Mouse (Mus musculus) lung, embryonic 14.5 days (tissue): ENCODE results near the gene Glipr1l3. TPM values are rescaled to one million over a fixed set of nuclear protein-coding genes. Genes with fewer than 3 reads are reported as not detected.
A peak's percentile ranks its signal among the peaks of the same experiment; 100 is the strongest.
"Not testable (repeated sequence)": the region's sequence is repeated elsewhere in the genome, so short reads cannot be mapped to it uniquely, and the experiment has no call there.

Experiments
- ATAC-seq: fragments of 200-750 bp; cut with Nextera tagmentation; 2 replicates; pipeline ENCODE4 v1.8.0; 2017; ENCODE audit warnings: mild to moderate bottlenecking, moderate TSS enrichment, moderate library complexity; ENCODE audit not compliant: insufficient read depth
- DNase-seq: peaks from one replicate; pipeline ENCODE4 v3.0.0-alpha.2; 2015
- H3K27ac ChIP-seq: fragments of 300-500 bp; sonication (generic); 2 replicates; pipeline ENCODE4 v1.5.1; 2014; ENCODE audit warnings: low read depth, mild to moderate bottlenecking, moderate library complexity
- H3K27me3 ChIP-seq: fragments of 300-500 bp; sonication (generic); 2 replicates; pipeline ENCODE4 v1.6.1; 2014; ENCODE audit warnings: low read length, control low read depth; ENCODE audit not compliant: insufficient read depth
- H3K36me3 ChIP-seq: fragments of 300-500 bp; sonication (generic); 2 replicates; pipeline ENCODE4 v1.6.1; 2014; ENCODE audit warnings: control low read depth; ENCODE audit not compliant: insufficient read depth
- H3K4me1 ChIP-seq: fragments of 300-500 bp; sonication (generic); 2 replicates; pipeline ENCODE4 v1.6.1; 2014; ENCODE audit warnings: antibody characterized with exemption, control low read depth; ENCODE audit not compliant: insufficient read depth
- H3K4me2 ChIP-seq: fragments of 300-500 bp; sonication (generic); 2 replicates; pipeline ENCODE4 v1.6.1; 2014; ENCODE audit warnings: mild to moderate bottlenecking
- H3K4me3 ChIP-seq: fragments of 300-500 bp; sonication (generic); 2 replicates; pipeline ENCODE4 v1.5.1; 2014; ENCODE audit warnings: low read depth, low read length
- H3K9ac ChIP-seq: fragments of 300-500 bp; sonication (generic); 2 replicates; pipeline ENCODE4 v1.6.1; 2014
- H3K9me3 ChIP-seq: fragments of 300-500 bp; sonication (generic); 2 replicates; pipeline ENCODE4 v1.6.1; 2016; ENCODE audit warnings: low read depth, low read length, control low read depth
- CTCF ChIP-seq: IDR thresholded peaks from 2 replicates; pipeline ENCODE4 v1.5.1; 2016; ENCODE audit warnings: antibody characterized with exemption, low read depth
- WGBS: fragments of 180-500 bp; shearing (Covaris S2); extraction: QIAGEN DNeasy Blood & Tissue Kit; methylation state at CpG from one replicate; pipeline ENCODE4 v1.1.7; 2014; 5-methylcytosine and 5-hydroxymethylcytosine counted together
- polyA plus RNA-seq: library from polyadenylated mRNA; unstranded; fragments of >200 nt; fragmentation: Nextera tagmentation; extraction: Ambion mirVana; gene quantifications from 2 replicates; pipeline ENCODE4 v1.2.1, GENCODE M21; 2014

The Glipr1l3 gene
- polyA plus RNA-seq, 1 experiment from 2014 or later: not detected

GRCm38 (mm10) chr10:112138050-112138870 is 21.9 kb downstream of the Glipr1l3 start:
- no peak overlapping the region for H3K27ac ChIP-seq

GRCm38 (mm10) chr10:112132194-112132593 is 27.9 kb downstream of the Glipr1l3 start:
- Histone ChIP-seq H3K27me3 (no peaks in the 10 kb centered on the region), H3K27ac (no peak overlapping the region), H3K4me2 (no peak overlapping the region), H3K9ac (no peak overlapping the region), H3K4me3 (no peak overlapping the region), H3K4me1 (no peaks in the 10 kb centered on the region), H3K9me3 (no peaks in the 10 kb centered on the region), H3K36me3 (no peaks in the 10 kb centered on the region)
- no peak for TF ChIP-seq CTCF
- 86% methylated on average over 3 of the region's 3 CpGs for WGBS
- ATAC-seq (no peak), DNase-seq (no peak)

More at GRCm38 (mm10) chr10:112138050-112138870, 21.9 kb downstream of the Glipr1l3 start:
- WGBS: 24% methylated on average over 9 of the region's 9 CpGs
- peak overlapping the region; percentile 47 for H3K4me2 ChIP-seq
- DNase-seq (peak; percentile 84), ATAC-seq (peak; percentile 76; the same call in 1 of the 2 replicates)
- no peak overlapping the region for H3K9ac ChIP-seq
- H3K9me3 ChIP-seq: no peaks in the 10 kb centered on the region
- no peaks in the 10 kb centered on the region for H3K4me1 ChIP-seq
- H3K27me3 ChIP-seq: no peaks in the 10 kb centered on the region
- H3K36me3 ChIP-seq: no peaks in the 10 kb centered on the region
- TF ChIP-seq CTCF: peak; percentile 66
- peak overlapping the region; percentile 27 for H3K4me3 ChIP-seq

- not testable (repeated sequence) for H3K4me3 ChIP-seq, H3K36me3 ChIP-seq, H3K4me2 ChIP-seq, H3K9me3 ChIP-seq, DNase-seq, H3K9ac ChIP-seq, ATAC-seq, H3K4me1 ChIP-seq, H3K27ac ChIP-seq, H3K27me3 ChIP-seq
- WGBS: 76% methylated on average over 6 of the region's 6 CpGs
These were observed 32.4 kb downstream of the Glipr1l3 start for GRCm38 (mm10) chr10:112127682-112128230.

GRCm38 (mm10) chr10:112125090-112125489 is 35.0 kb downstream of the Glipr1l3 start:
- not testable (repeated sequence) for H3K4me3 ChIP-seq, H3K4me1 ChIP-seq, H3K36me3 ChIP-seq, H3K27me3 ChIP-seq, H3K27ac ChIP-seq, H3K9me3 ChIP-seq, H3K4me2 ChIP-seq, ATAC-seq, H3K9ac ChIP-seq, DNase-seq
- WGBS: 70% methylated on average over 2 of the region's 2 CpGs

- H3K4me2 ChIP-seq: no peak overlapping the region
- WGBS: 85% methylated on average over 7 of the region's 7 CpGs
- no peak overlapping the region for H3K27ac ChIP-seq
- ATAC-seq (no peak), DNase-seq (no peak)
- no peaks in the 10 kb centered on the region for H3K36me3 ChIP-seq
- H3K9me3 ChIP-seq: no peaks in the 10 kb centered on the region
- no peaks in the 10 kb centered on the region for H3K4me1 ChIP-seq
- H3K4me3 ChIP-seq: no peak overlapping the region
- no peak for TF ChIP-seq CTCF
- H3K27me3 ChIP-seq: no peaks in the 10 kb centered on the region
- H3K9ac ChIP-seq: no peak overlapping the region
These were observed 49.7 kb downstream of the Glipr1l3 start for GRCm38 (mm10) chr10:112110401-112110800.

GRCm38 (mm10) chr10:112105785-112106184 is 54.3 kb downstream of the Glipr1l3 start:
- not testable (repeated sequence) for H3K27ac ChIP-seq, H3K27me3 ChIP-seq, H3K4me2 ChIP-seq, H3K4me3 ChIP-seq, H3K9ac ChIP-seq, H3K4me1 ChIP-seq, ATAC-seq, H3K9me3 ChIP-seq, H3K36me3 ChIP-seq
- peak; percentile 88 for DNase-seq
- WGBS: 6% methylated on average over 5 of the region's 5 CpGs
- TF ChIP-seq CTCF: peak; percentile 73

Other genes with a start within 250 kb of the Glipr1l3 start
- 53.9 and 55.6 TPM in 2 replicates for gene Krr1, start 187.7 kb downstream of the Glipr1l3 start, polyA plus RNA-seq
- 1.5 and 3.0 TPM in 2 replicates for gene Glipr1, start 157.7 kb downstream of the Glipr1l3 start, polyA plus RNA-seq
- not detected in 2 replicates for gene Glipr1l1, start 100.1 kb downstream of the Glipr1l3 start, polyA plus RNA-seq
- not detected in 2 replicates for gene Glipr1l2, start 77.0 kb downstream of the Glipr1l3 start, polyA plus RNA-seq
- gene Caps2, start 3.3 kb upstream of the Glipr1l3 start, polyA plus RNA-seq: 0.51 and 0.61 TPM in 2 replicates
- 0.13 and 0.18 TPM in 2 replicates for gene Kcnc2, start 110.8 kb upstream of the Glipr1l3 start, polyA plus RNA-seq